Mouse (Mus musculus): ENCODE results near the gene Espn.
A peak's percentile ranks its signal among the peaks of the same experiment; 100 is the strongest.

The Espn gene

GRCm38 (mm10) chr4:152146033-152146827 lies 5.9 kb downstream of the Espn start:
- no peak for DNase-seq (ENCODE audit: low spot score in 2 of 2)

- no peak for DNase-seq (ENCODE audit: low spot score in 2 of 2)
These were observed 6.7 kb downstream of the Espn start for GRCm38 (mm10) chr4:152145473-152145872.

GRCm38 (mm10) chr4:152143632-152144031 lies 8.5 kb downstream of the Espn start:
- DNase-seq (ENCODE audit: low spot score in 2 of 2), result no peak

DNA sequence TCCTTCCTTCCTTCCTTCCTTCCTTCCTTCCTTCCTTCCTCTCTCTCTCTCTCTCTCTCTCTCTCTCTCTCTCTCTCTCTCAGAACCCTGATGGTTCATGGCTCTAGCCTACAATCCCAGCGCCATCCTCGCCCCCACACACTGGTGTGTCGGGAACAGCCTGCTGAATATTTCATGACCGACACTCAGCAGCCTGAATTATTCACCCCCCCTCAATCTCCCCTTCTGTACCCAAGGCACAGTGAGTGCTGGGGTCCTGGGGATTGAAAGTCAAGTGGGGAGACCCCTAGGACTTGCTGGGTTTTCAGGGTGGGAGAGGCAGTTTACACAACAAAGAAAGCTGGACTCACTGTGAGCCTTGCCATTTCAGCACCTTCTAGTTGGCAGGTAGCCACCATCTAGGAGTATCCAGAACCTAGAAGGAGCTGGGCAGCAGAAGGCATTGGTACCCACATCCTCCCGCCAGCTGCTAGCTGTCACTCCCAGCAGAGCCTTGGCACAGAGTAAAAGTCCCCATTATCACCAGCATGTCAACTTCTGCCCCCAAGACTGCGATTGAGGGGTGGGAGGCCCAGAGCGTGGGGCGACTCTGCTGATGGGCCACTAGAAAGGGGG lies 10.5 kb downstream of the Espn start:
- no peak for DNase-seq (ENCODE audit: low spot score in 2 of 2)

- peak; percentile 66 to 86 for DNase-seq (ENCODE audit: low spot score in 2 of 2)
These were observed 11.7 kb downstream of the Espn start for GRCm38 (mm10) chr4:152140441-152140840.

DNA sequence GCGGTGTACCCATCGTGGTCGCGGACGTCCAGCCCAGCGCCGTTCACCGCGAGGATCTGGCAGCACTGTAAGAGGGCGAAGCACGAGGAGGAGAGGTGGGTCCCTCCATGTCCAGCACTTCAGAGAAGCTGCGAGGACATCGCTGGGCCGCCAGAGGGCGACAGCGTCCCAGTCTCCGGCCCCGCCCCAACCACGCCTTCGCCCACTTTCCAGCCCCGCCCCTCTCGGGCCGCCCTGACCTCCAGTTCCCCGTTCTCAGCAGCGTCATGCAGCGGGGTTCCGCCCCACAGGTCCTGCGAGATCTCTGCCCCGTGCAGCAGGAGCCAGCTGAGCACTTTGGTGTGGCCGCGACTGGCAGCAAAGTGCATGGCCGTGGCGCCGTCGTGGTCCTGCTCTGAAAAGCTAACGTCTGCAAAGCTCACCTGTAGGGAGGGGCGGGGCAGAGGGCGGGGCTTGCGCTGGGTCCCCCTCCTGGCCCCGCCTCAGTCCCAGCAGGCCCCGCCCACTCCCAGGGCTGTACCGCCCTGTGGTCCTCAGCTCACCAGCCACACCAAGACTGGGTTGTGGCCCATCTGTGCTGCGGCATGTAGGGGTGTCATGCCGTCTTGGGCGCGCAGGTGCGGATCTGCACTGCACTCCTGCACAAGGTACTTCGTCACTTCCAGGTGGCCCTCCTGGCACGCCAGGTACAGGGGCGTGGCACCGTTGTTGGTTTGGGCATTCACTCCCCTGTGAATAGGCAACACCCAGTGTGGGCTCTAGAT lies 13.5 kb downstream of the Espn start:
- peak; percentile 92 to 96 for DNase-seq (ENCODE audit: low spot score in 2 of 2)

DNA sequence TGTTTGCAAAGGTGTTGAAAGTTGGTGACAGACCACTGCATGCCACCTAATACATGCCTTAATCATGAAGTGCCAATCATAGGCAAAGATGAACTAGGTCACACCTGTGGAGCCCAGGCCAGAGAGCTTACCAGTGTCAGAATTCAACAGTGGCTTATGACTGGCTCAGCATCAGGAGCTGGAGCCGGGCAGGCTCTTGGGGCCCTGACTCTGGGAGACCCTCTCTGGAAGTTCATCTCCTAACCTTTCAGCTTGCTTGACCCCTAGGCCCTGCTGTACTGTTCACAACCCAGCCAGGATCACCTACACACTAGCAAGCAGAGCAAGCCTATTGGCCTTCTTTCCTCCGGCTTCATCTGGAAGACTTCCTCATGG lies 15.3 kb downstream of the Espn start:
- DNase-seq (ENCODE audit: low spot score in 2 of 2), result no peak

DNA sequence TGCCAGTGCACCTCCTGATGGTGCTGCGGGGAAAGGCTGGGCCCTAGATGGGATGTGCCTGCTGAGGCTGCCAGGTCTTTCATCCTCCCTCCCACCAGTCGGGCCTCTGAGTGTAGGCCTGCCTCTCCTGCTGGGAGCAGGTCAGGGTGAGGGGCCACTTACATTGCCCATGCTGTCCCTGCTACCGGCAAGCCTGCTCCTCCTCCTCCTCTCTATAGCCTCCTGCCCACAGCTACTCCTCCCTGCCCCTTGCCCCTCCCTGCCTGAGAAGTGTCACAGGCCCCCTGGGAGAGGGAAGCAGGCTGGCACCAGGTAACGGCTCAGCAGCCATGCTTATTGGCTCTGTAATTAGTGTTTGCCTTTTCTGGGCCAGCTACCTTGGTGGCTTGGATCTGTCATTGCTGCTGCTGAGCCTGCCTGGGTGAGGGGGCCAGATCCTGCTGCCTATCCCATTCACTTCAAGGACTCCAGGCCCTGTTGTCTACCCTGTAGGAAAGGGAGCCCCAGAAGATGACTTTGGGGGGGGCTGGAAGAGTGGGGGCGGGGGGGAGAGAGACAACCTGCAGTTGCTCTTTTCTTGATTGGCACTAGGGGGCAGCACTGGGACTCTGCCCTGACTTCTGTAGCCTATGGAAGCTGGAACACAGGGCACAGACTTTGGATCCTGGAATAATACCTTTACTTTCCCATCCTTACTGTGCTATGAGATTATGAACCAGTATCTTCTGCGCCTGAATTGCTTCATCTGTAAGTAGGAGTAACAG lies 15.9 kb downstream of the Espn start:
- no peak for DNase-seq (ENCODE audit: low spot score in 2 of 2)

DNA sequence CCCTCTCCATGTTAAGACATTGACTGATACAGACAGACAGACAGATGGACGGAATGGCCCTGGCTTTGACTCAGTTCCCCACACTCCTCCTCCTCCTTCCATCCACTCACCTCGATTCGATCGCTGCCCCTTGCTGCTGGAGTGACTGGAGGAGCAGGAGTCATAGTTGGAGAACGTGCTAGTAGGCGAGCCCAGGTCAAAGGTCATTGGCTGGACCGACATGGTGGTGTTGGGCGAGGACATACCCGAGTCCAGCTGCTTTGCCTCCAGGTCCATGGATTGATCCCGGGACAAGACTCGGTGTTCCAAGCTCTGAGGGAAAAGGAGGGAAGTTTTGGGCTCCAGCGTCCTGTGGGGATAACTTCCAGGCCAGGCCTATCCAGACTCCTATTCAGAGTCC lies 16.8 kb downstream of the Espn start:
- no peak for DNase-seq (ENCODE audit: low spot score in 2 of 2)

GRCm38 (mm10) chr4:152134507-152134906 lies 17.7 kb downstream of the Espn start:
- DNase-seq (ENCODE audit: low spot score in 2 of 2), result peak; percentile 70 to 86

DNA sequence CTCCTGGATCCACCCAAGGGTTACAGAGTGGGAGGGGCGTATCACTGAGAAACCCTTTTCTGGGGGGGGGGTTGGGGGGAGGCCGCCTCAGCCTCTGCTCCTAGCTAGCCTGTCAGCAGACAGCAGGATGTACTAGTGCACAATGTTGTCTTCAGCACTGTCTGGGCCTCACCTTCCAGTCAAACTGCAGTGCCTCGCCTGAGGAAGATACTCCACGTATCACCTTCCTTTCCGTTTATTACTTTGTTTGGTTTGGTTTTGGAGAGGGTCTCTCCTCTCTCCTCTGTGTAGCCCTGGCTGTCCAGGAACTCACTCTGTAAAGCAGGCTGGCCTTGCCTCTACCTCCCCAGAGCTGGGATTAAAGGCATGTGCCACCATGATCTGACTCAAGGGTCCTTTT lies 19.0 kb downstream of the Espn start:
- no peak for DNase-seq (ENCODE audit: low spot score in 2 of 2)

DNA sequence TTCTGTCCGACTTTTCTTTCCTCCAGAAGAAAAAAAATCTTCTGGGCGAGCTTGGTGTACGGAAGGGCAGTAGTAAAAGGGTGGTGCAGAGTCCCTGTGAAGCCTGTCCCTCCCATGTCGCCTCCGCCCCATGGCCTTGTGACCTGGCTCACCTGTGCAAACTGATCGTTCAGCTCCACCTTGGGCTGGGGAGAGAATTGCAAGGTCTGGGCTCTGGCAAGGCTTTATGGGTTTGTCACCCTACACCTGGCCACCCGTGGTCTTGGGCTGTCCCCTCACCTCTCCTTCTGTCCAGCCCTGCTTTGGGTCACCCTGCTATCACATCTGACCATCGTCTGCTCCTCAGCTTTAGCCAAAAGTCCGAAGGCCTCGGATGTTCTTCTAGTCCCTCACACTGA lies 19.4 kb downstream of the Espn start:
- no peak for DNase-seq (ENCODE audit: low spot score in 2 of 2)

DNA sequence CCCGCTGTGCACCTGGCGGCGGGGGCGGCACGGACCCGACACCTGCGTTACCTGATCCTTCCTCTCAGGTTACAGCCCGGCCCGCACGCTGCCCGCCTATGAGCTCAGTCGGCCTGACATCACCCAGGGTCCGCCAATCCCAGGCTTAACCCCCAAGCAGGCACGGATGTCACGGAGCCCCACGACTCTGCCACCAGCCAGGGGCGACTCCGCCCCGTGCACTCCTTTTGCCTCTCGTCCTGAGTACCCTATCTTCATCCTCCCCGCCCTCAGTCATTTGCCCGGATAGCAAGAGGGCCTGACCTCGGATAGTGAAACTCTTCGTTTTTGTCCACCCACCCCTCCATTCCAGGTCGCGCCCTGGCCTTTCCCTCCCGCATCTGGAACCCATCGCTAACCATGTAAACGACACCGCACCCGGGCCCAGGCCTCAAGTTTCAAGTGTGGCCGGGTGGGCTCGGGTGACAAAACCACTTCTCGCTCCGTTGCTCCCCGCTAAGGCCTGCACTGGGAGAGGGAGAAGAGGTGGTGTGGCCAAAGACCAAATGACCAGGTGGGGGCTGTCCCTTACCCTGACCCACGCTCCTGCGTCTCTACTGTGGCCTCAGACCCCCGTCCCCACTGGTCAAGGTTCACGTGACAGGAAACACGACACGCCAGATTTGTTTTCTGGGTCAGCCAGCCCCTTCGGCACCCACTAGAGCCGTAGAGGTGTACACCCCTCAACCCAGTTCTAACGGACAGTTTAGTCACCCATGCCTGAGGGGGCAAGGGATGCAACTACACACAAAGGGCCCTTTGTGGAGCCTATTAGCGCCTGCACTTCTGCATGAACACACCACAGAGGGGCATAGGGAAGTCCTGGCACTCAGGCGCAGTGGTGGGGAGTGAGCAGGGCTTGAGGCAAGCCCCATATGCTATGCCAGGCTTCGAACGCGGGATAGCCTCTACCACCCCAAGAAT lies 20.1 kb downstream of the Espn start:
- no peak for DNase-seq (ENCODE audit: low spot score in 2 of 2)

DNA sequence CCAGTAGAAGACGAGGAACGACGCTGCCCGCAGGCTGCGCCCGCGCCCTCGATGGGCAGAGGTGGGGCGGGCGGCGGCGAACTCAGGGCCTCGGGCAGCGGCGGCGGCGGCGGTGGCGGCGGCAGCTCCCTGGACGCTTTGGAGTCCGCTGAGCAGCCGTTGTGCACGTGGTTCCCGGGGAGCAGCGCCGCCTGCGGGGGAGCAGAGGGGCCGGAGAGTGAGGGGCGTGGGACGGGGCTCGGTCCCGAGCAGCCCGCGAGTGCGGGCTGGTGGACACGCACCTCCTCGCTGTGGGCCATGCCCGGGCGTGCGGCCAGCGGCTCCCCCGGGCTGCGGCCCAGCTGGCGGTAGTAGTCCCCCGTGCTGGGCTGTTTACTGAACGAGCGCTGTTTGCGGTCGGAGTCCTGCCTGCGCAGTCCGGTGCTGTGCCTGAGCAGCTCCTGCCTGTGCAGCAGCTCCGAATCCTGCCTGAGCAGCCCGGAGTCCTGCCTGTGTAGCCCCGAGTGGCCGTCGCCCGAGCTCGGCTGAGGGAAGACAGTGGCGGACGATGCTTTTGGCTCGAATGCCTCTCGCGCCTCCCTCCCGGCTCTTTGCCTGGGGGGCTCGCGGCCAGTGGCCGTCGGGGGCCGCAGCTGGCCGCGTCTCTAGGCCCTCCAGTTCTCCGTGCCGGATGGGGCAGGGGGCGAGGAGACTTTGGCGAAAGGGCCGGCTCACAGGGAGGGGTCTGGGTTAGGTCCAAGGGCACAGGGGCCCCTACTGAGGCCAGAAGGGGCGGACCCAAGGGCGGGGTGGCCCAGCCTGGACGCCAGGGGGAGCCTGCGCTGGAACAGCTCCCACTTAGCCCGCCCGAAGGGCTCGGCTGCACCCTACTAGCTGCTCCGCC lies 21.2 kb downstream of the Espn start:
- peak; percentile 59 to 83 for DNase-seq (ENCODE audit: low spot score in 2 of 2)

- DNase-seq (ENCODE audit: low spot score in 2 of 2), result no peak
These were observed 22.7 kb downstream of the Espn start for GRCm38 (mm10) chr4:152129395-152129930.

GRCm38 (mm10) chr4:152128784-152129183 lies 23.4 kb downstream of the Espn start:
- DNase-seq (ENCODE audit: low spot score in 2 of 2), result no peak

DNA sequence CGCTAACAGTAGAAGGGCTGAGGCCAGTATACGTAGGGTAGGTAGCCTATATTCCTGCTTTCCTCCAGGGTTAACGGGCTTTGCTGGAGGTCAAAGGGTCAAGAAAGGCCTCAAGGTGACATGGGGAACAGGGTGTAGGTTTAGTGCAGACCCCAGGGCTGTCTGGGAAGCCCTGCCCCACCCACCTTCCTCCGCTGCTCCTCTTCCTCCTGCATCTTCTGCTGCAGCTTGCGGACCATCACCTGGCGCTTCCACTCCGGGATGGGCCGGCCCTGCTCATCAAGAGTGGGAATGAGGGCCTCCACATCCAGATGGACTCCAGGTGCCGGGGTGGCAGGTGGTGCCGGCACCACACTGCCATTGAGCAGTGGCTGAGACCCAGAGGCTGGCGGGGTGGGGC lies 24.3 kb downstream of the Espn start:
- no peak for DNase-seq (ENCODE audit: low spot score in 2 of 2)

- DNase-seq (ENCODE audit: low spot score in 2 of 2), result no peak
These were observed 25.9 kb downstream of the Espn start for GRCm38 (mm10) chr4:152126026-152126920.
